Mouse (Mus musculus) CH12.LX (cell line): ENCODE data around the gene Mgat5b. TPM values are rescaled to one million over a fixed set of nuclear protein-coding genes. Genes with fewer than 3 reads are reported as not detected.

Experiments used
- DNase-seq: peaks from one replicate; pipeline ENCODE4 v3.0.0-alpha.2; 2013; ENCODE audit errors: extremely low read depth
- H3K27ac ChIP-seq: 2 replicates; pipeline ENCODE4 v1.5.1; 2012; ENCODE audit warnings: low read depth, mild to moderate bottlenecking, control low read depth, moderate library complexity; ENCODE audit not compliant: insufficient read depth
- H3K27me3 ChIP-seq: replicated peaks from 2 replicates; pipeline ENCODE3; 2012; ENCODE audit warnings: inconsistent platforms
- H3K36me3 ChIP-seq, 2 experiments: replicated peaks in 1 of 2; 2 replicates each; pipeline versions ENCODE3 to v1.6.1; 2012; ENCODE audit warnings: inconsistent platforms in 1 of 2, low read length in 1 of 2, mild to moderate bottlenecking in 1 of 2, mixed read lengths in 1 of 2, moderate library complexity in 1 of 2; ENCODE audit not compliant: control insufficient read depth in 1 of 2, insufficient read depth in 1 of 2
- H3K4me1 ChIP-seq, 2 experiments: 2 replicates each; pipeline ENCODE4 v1.6.1; 2012; ENCODE audit warnings: inconsistent platforms in 1 of 2, moderate library complexity in 1 of 2; ENCODE audit not compliant: insufficient read depth in 2 of 2, control insufficient read depth in 1 of 2
- H3K4me2 ChIP-seq: 2 replicates; pipeline ENCODE4 v1.6.1; 2012; ENCODE audit warnings: low read depth, mild to moderate bottlenecking, control low read depth; ENCODE audit not compliant: poor library complexity, insufficient read depth, severe bottlenecking
- H3K4me3 ChIP-seq, 3 experiments: fragments of 150-350 bp in 1 of 3; sonication (generic) in 1 of 3; replicated peaks in 1 of 3; 2 replicates each; pipeline versions ENCODE3 to v1.5.1; 2011 to 2012; ENCODE audit warnings: low read depth in 2 of 3, low read length in 2 of 3, mild to moderate bottlenecking in 2 of 3, moderate library complexity in 2 of 3, control low read depth in 1 of 3, improper control_type of control experiment in 1 of 3, inconsistent platforms in 1 of 3, mixed read lengths in 1 of 3; ENCODE audit not compliant: poor library complexity in 1 of 3
- H3K79me2 ChIP-seq: replicated peaks from 2 replicates; pipeline ENCODE4 v1.6.1; 2012; ENCODE audit warnings: mild to moderate bottlenecking, moderate library complexity; ENCODE audit not compliant: control insufficient read depth, poor library complexity, insufficient read depth, severe bottlenecking; ENCODE audit errors: extremely low read depth
- H3K9ac ChIP-seq: 2 replicates; pipeline ENCODE4 v1.6.1; 2012; ENCODE audit warnings: low read depth, mild to moderate bottlenecking, control low read depth, moderate library complexity; ENCODE audit not compliant: insufficient read depth
- H3K9me3 ChIP-seq: replicated peaks from 2 replicates; pipeline ENCODE3; 2012; ENCODE audit warnings: low read length, inconsistent platforms, mixed read lengths
- BHLHE40 ChIP-seq: IDR thresholded peaks from 2 replicates; pipeline ENCODE4 v1.6.1; 2011; ENCODE audit warnings: mild to moderate bottlenecking, low read depth, low read length, improper control_type of control experiment
- CHD1 ChIP-seq: IDR thresholded peaks from 2 replicates; pipeline ENCODE4 v1.6.1; 2012; ENCODE audit warnings: low read depth, low read length, improper control_type of control experiment, inconsistent platforms
- CHD2 ChIP-seq: IDR thresholded peaks from 2 replicates; pipeline ENCODE4 v1.6.1; 2011; ENCODE audit warnings: low read length, improper control_type of control experiment
- CTCF ChIP-seq, 2 experiments: IDR thresholded peaks in 1 of 2; conservative IDR thresholded peaks in 1 of 2; 2 replicates each; pipeline ENCODE4 v1.5.1; 2011 to 2012; ENCODE audit warnings: low read depth in 2 of 2, low read length in 2 of 2, improper control_type of control experiment in 1 of 2, inconsistent platforms in 1 of 2, mild to moderate bottlenecking in 1 of 2, moderate library complexity in 1 of 2
- ELF1 ChIP-seq: IDR thresholded peaks from 2 replicates; pipeline ENCODE4 v1.6.1; 2014; ENCODE audit warnings: low read depth, mild to moderate bottlenecking, inconsistent platforms, low read length, improper control_type of control experiment
- EP300 ChIP-seq: IDR thresholded peaks from 2 replicates; pipeline ENCODE4 v1.6.1; 2011; ENCODE audit warnings: low read length, improper control_type of control experiment
- IRF4 ChIP-seq: IDR thresholded peaks from 2 replicates; pipeline ENCODE4 v1.6.1; 2014; ENCODE audit warnings: low read depth, mild to moderate bottlenecking, inconsistent platforms, low read length, improper control_type of control experiment
- JUN ChIP-seq: IDR thresholded peaks from 2 replicates; pipeline ENCODE4 v1.6.1; 2011; ENCODE audit warnings: low read depth, mild to moderate bottlenecking, low read length, improper control_type of control experiment, moderate library complexity; ENCODE audit not compliant: insufficient read depth
- JUND ChIP-seq: conservative IDR thresholded peaks from 2 replicates; pipeline ENCODE4 v1.6.1; 2011; ENCODE audit warnings: low read depth, low read length, improper control_type of control experiment
- KAT2A ChIP-seq: IDR thresholded peaks from 2 replicates; pipeline ENCODE4 v1.6.1; 2012; ENCODE audit warnings: low read length, improper control_type of control experiment, inconsistent platforms; ENCODE audit not compliant: insufficient replicate concordance
- MAFK ChIP-seq: IDR thresholded peaks from 2 replicates; pipeline ENCODE4 v1.6.1; 2011; ENCODE audit warnings: low read length, improper control_type of control experiment; ENCODE audit not compliant: insufficient replicate concordance
- MAZ ChIP-seq: IDR thresholded peaks from 2 replicates; pipeline ENCODE4 v1.6.1; 2012; ENCODE audit warnings: low read depth, mild to moderate bottlenecking, inconsistent platforms, low read length, improper control_type of control experiment, moderate library complexity
- MXI1 ChIP-seq: IDR thresholded peaks from 2 replicates; pipeline ENCODE4 v1.6.1; 2011; ENCODE audit warnings: mild to moderate bottlenecking, low read depth, low read length, improper control_type of control experiment
- MYC ChIP-seq: IDR thresholded peaks from 2 replicates; pipeline ENCODE4 v1.6.1; 2011; ENCODE audit warnings: low read depth, mild to moderate bottlenecking, improper control_type of control experiment, low read length
- NRF1 ChIP-seq: IDR thresholded peaks from 2 replicates; pipeline ENCODE4 v1.6.1; 2014; ENCODE audit warnings: low read depth, mild to moderate bottlenecking, inconsistent platforms, low read length, improper control_type of control experiment, moderate library complexity
- PAX5 ChIP-seq: IDR thresholded peaks from 2 replicates; pipeline ENCODE4 v1.6.1; 2012; ENCODE audit warnings: low read length, inconsistent platforms, mixed read lengths
- RAD21 ChIP-seq: IDR thresholded peaks from 2 replicates; pipeline ENCODE4 v1.6.1; 2011; ENCODE audit warnings: low read depth, mild to moderate bottlenecking, low read length, improper control_type of control experiment, moderate library complexity
- RCOR1 ChIP-seq: conservative IDR thresholded peaks from 2 replicates; pipeline ENCODE4 v1.6.1; 2012; ENCODE audit warnings: low read depth, mild to moderate bottlenecking, inconsistent platforms, low read length, improper control_type of control experiment
- TBP ChIP-seq: conservative IDR thresholded peaks from 2 replicates; pipeline ENCODE4 v1.6.1; 2011; ENCODE audit warnings: low read depth, low read length, improper control_type of control experiment
- ZC3H11A ChIP-seq: IDR thresholded peaks from 2 replicates; pipeline ENCODE4 v1.6.1; 2012; ENCODE audit warnings: low read depth, mild to moderate bottlenecking, inconsistent platforms, low read length, improper control_type of control experiment
- ZKSCAN1 ChIP-seq: IDR thresholded peaks from 2 replicates; pipeline ENCODE4 v1.6.1; 2012; ENCODE audit warnings: low read depth, inconsistent platforms, low read length, improper control_type of control experiment, borderline replicate concordance
- ZNF384 ChIP-seq: IDR thresholded peaks from 2 replicates; pipeline ENCODE4 v1.6.1; 2012; ENCODE audit warnings: low read depth, low read length, improper control_type of control experiment, inconsistent platforms
- dilution Hi-C: fragments of 300-500 bp; cut with MboI; formaldehyde crosslinking; loops from 2 replicates; pipeline ENCODE4 v1.14.3; 2020; ENCODE audit warnings: low sequenced_read_pairs; ENCODE audit not compliant: extremely low pct_unique_long_range_greater_than_20kb, extremely low pct_ligation_motif_present
- in situ Hi-C: fragments of 300-500 bp; cut with MboI; formaldehyde crosslinking; loops from 3 replicates; pipeline ENCODE4 v1.14.3; 2019; ENCODE audit warnings: low sequenced_read_pairs, low pct_ligation_motif_present, low pct_unique_long_range_greater_than_20kb, mixed read lengths
- polyA plus RNA-seq: library from polyadenylated mRNA; unstranded; fragments of >175 nt; gene quantifications from 2 replicates; pipeline ENCODE4 v1.2.1, GENCODE M21; 2012; ENCODE audit warnings: low read depth; ENCODE audit not compliant: insufficient read length
- total RNA-seq, 2 experiments: library from RNA; depleted of rRNA; stranded (reverse); fragments of 300-350 nt in 1 of 2; fragments of >200 nt in 1 of 2; gene quantifications; 2 replicates each; pipeline ENCODE4 v1.2.3; 2012 to 2014

Gene Mgat5b
- total and polyA plus RNA-seq, 3 experiments, result not detected

DNA sequence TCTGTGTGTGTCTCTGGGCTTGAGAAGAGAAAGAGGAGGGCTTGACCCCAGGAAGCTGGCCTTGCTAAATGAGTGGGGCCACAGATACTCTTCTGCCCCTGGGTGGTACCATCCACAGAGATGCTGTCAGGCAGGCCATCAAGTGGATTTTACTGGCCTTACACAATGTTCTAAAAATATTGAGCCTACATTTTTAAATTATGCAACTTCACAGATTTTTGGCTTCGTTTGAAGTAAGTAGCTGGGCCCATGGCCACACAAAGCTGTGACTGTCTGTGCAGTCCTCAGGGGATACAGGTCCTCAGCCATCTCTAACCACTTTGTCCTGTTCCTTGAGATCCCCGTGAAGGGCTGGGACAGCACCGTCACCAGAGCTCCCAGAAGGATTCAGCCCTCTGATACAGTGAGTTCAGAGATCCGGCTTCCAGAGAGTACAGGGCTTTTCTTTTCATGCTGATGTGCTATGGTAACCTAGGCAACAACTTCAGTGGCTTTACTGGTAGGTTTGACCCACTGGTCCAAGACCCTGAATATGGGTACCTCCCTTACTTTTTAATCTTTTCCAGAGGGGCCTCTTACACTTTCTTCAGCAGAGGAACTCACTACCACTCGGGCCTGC is 4.3 kb upstream of the Mgat5b start:
- Histone ChIP-seq H3K4me1 (no peaks in the 10 kb centered on the region), H3K27ac (no peak overlapping the region), H3K9me3 (peaks cover 10% of the 10 kb centered on the region), H3K79me2 (no peaks in the 10 kb centered on the region), H3K9ac (no peak overlapping the region), H3K27me3 (peaks cover 70% of the 10 kb centered on the region), H3K4me2 (no peak overlapping the region), H3K36me3 (no peaks in the 10 kb centered on the region), H3K4me3 (no peak overlapping the region)
- no peak for TF ChIP-seq ELF1
- TF ChIP-seq JUN, result no peak
- no peak for TF ChIP-seq MAFK
- no peak for TF ChIP-seq CTCF (conservative IDR thresholded peaks at IDR 0.05 in 1 of 2, IDR thresholded peaks at IDR 0.05 in 1 of 2; ENCODE audit: low read depth in 2 of 2, low read length in 2 of 2)
- TF ChIP-seq MYC, result no peak
- TF ChIP-seq MXI1, result no peak
- no peak for TF ChIP-seq TBP
- TF ChIP-seq KAT2A, result no peak
- TF ChIP-seq CHD2, result no peak
- TF ChIP-seq JUND, result no peak
- TF ChIP-seq BHLHE40, result no peak
- no peak for TF ChIP-seq RCOR1
- no peak for DNase-seq
- in situ Hi-C loops, result no loop called here
- dilution Hi-C loops, result no loop called here

GRCm38 (mm10) chr11:116915241-116915640 is 3.4 kb upstream of the Mgat5b start:
- H3K79me2 ChIP-seq, result no peaks in the 10 kb centered on the region
- H3K27me3 ChIP-seq, result peaks cover 68% of the 10 kb centered on the region
- dilution Hi-C loops (no loop called here), in situ Hi-C loops (no loop called here)
- no peaks in the 10 kb centered on the region for H3K36me3 ChIP-seq
- no peak for DNase-seq
- no peak overlapping the region for H3K27ac ChIP-seq
- no peaks in the 10 kb centered on the region for H3K4me1 ChIP-seq
- H3K4me2 ChIP-seq, result no peak overlapping the region
- no peak overlapping the region for H3K4me3 ChIP-seq
- no peak for TF ChIP-seq ZNF384
- TF ChIP-seq CHD1, result no peak
- no peak for TF ChIP-seq MAZ
- TF ChIP-seq KAT2A, result no peak
- no peak for TF ChIP-seq NRF1
- no peak for TF ChIP-seq EP300
- TF ChIP-seq ZKSCAN1, result no peak
- TF ChIP-seq TBP, result no peak
- no peak for TF ChIP-seq MYC
- no peak for TF ChIP-seq RAD21
- TF ChIP-seq ZC3H11A, result no peak
- TF ChIP-seq IRF4, result no peak
- no peak for TF ChIP-seq JUN
- no peak for TF ChIP-seq PAX5
- H3K9me3 ChIP-seq, result peaks cover 17% of the 10 kb centered on the region
- H3K9ac ChIP-seq, result no peak overlapping the region
